Mouse (Mus musculus): ENCODE results near the gene Gm21719. TPM values are rescaled to one million over a fixed set of nuclear protein-coding genes. Genes with fewer than 3 reads are reported as not detected.
"Not testable (repeated sequence)": the region's sequence is repeated elsewhere in the genome, so short reads cannot be mapped to it uniquely, and the experiment has no call there.

The Gm21719 gene
- not detected in 2 replicates for total RNA-seq (2021)
- long read RNA-seq = 0 reads

DNA sequence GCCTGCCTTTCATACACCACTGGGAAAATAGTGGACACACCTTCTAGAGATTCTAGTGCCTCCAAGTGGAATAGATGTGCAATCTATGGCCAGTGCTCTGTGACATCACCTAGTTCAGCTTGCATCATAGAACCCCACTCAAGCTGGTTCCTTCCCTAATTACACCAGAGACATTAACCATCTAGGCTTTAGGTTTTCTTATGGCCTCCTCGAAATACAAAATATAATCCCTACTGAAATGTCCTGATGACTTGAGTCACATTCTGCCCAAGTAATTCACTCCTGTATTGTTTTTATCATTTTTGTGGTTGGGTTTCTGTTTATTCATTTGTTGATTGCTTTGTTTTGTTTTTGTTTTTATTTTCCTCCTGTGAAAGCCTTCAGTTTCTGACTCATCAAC, at the start of gene Gm21719:
Gene Gm21719 (minus strand): TSS at position 101 of the 400 bp plus-strand sequence.
- DNase-seq = not testable (repeated sequence)

Other genes starting within 250 kb of the Gm21719 start
- gene Gm28919, start 99.3 kb downstream of the Gm21719 start, total RNA-seq (2021) = not detected in 2 replicates
- not detected in 2 replicates for gene Gm20830, start 235.4 kb upstream of the Gm21719 start, total RNA-seq (2021)

All from adrenal gland, postnatal 25 days (tissue).